Mouse (Mus musculus) stomach, postnatal 0 days (tissue): ENCODE data around the gene D030056L22Rik.

Source experiments
- CTCF ChIP-seq: IDR thresholded peaks from 2 replicates; pipeline ENCODE4 v1.5.1; 2016; ENCODE audit warnings: antibody characterized with exemption, low read depth, mild to moderate bottlenecking, moderate library complexity
- EP300 ChIP-seq: optimal IDR thresholded peaks from 2 replicates; pipeline ENCODE3; 2016; ENCODE audit warnings: antibody characterized with exemption

- no peak for TF ChIP-seq EP300
- TF ChIP-seq CTCF: no peak
Observed at GRCm38 (mm10) chr19:18720337-18720736, 7.3 kb downstream of the D030056L22Rik start.
